Mouse (Mus musculus): Measurements from ENCODE around the gene Trim44.

GRCm38 (mm10) chr2:102365983-102366545, 41.6 kb downstream of the Trim44 start:
- TF ChIP-seq POLR2A (IDR thresholded peaks at IDR 0.05; ENCODE audit: control insufficient read depth, extremely low read depth, insufficient read depth, low read length, poor library complexity) (no peak), CTCF (IDR thresholded peaks at IDR 0.05; ENCODE audit: borderline replicate concordance, control insufficient read depth, extremely low read depth, insufficient read depth, low read length, poor library complexity) (no peak)
